Mouse (Mus musculus): ENCODE results near the gene Dlgap1. TPM values are rescaled to one million over a fixed set of nuclear protein-coding genes. Genes with fewer than 3 reads are reported as not detected.

Gene Dlgap1
- total RNA-seq, 2 experiments from 2014 or later, result 0.20 to 0.38 TPM

GRCm38 (mm10) chr17:70173916-70174315 lies 205.0 kb downstream of the Dlgap1 start:
- no peak for DNase-seq

- no peak for DNase-seq
These were observed 222.4 kb downstream of the Dlgap1 start for GRCm38 (mm10) chr17:70191228-70191627.

- no peak for DNase-seq
These were observed 254.0 kb downstream of the Dlgap1 start for GRCm38 (mm10) chr17:70222891-70223290.

- no peak for DNase-seq
These were observed 278.5 kb downstream of the Dlgap1 start for GRCm38 (mm10) chr17:70247342-70247741.

- no peak for DNase-seq
These were observed 279.4 kb downstream of the Dlgap1 start for GRCm38 (mm10) chr17:70248250-70248649.

DNA sequence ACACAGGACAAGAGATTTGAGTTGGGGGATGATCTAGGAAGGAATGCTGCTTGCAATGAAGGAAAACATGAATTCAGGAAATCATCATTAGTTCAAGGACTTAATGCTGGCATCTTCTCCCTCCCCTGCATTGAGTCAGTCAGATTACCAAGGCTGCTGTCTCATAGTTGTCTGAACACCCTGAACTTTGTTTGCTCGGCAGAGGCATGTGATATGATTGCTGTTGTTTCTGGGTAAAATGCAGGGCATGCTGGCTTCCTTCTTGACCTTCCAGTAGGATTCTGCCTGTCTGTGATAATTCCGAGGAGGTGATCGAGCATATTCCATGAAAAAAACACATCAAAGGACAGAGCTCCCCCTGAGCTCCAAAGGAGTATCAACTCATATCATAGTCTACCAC lies 283.6 kb downstream of the Dlgap1 start:
- DNase-seq, result no peak

DNA sequence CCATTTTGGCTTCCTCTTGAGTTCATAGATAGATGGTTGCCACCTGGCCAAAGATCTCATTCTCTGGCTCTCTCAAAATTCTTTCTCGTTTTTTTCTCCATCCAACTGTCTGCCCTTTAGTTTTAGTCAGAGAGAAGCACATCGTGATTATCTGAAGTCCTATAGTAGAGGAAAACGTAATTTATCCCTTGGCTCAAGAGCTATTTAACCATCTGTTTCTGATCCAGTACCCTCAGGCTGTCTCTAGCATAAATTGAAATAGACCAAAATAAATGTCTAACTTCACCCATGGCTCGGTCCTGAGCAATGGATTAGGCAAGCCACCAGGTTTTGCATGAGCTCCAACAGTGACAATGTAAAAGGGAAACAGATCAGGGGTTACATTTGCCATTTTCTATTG lies 287.5 kb downstream of the Dlgap1 start:
- DNase-seq, result no peak

GRCm38 (mm10) chr17:70263156-70263555 lies 294.3 kb downstream of the Dlgap1 start:
- DNase-seq, result no peak

- DNase-seq, result no peak
These were observed 303.3 kb downstream of the Dlgap1 start for GRCm38 (mm10) chr17:70272125-70272524.

DNA sequence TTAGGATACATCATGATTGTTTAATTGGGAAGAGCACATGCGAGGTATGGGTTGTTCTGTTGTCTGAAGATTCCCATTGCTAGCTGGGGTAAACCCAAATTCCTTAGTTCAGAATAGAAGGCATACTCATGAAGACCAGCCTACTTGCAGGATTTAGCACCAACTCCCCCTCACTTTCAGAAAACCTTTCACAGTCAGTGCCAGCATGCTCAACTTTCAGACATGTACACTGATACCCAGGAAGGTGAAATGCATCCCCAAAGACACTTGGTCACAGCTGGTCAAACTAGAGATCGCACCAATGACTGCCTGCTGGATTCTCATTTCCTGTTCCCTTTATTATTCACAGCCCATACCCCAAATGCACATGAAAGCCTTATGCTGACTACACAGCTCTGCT lies 318.8 kb downstream of the Dlgap1 start:
- no peak for DNase-seq

DNA sequence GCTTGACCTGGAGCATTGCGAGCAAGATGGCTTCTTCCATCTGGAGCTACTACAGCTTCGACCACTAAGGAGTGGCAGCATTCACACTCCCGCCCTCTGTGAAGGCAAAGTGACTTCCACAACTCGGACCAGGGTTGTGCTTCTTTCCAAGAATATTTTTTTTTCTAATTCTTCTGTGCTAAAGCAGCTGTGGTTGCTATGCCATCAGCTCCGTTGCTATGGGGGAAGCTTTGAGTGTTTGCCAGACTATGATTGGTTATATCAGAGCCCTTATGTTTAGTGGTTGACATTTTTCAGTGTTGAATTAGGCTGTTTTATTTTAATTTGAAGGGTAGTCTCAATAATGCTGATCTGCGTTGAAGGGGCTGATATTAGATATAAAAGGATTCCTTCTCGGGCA lies 325.2 kb downstream of the Dlgap1 start:
- DNase-seq, result no peak

- DNase-seq, result no peak
These were observed 333.1 kb downstream of the Dlgap1 start for GRCm38 (mm10) chr17:70301941-70302478.

GRCm38 (mm10) chr17:70302656-70303055 lies 333.8 kb downstream of the Dlgap1 start:
- no peak for DNase-seq

- DNase-seq, result no peak
These were observed 336.1 kb downstream of the Dlgap1 start for GRCm38 (mm10) chr17:70305021-70305420.

- DNase-seq, result no peak
These were observed 338.7 kb downstream of the Dlgap1 start for GRCm38 (mm10) chr17:70307418-70308176.

GRCm38 (mm10) chr17:70308364-70309231 lies 339.7 kb downstream of the Dlgap1 start:
- no peak for DNase-seq

DNA sequence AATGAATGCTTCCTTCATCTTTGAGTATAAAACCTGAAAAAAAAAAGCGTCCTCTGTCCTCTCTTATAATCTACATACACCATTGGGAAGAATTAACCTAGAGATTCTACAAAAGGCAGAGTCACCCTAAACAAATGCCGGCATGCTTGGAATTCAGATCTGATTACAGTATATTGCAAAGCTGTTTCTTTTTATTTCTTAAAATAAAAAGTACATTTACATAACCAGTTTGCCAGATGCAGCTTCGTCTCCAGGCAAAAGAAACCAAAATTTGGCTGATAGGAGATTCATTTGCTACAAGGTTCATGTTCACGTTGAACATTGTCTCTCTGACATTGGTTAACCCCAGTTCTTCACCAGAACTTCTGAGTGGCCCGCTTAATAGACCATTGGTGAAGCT lies 347.5 kb downstream of the Dlgap1 start:
- DNase-seq, result no peak

DNA sequence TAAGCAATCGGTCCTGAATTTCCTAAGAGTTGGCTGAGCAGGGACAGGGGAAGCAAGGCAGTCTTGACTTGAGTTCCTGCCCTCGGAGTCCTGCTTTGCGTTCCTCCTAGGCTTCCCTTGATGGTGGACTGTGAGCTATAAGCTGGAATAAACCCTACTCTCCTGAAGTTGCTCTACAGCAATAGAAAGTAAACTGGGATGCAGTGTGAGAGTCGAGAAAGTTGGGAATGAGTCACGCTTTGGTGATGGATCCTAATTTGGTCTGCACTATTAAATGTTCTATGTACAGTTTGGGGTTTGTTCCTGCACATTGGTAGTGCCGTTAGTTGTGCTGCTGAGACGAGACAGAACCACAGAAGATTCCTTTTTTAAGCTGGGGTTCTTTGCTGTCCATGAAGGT lies 348.9 kb downstream of the Dlgap1 start:
- DNase-seq, result no peak

GRCm38 (mm10) chr17:70321976-70322375 lies 353.1 kb downstream of the Dlgap1 start:
- DNase-seq, result no peak

- no peak for DNase-seq
These were observed 364.6 kb downstream of the Dlgap1 start for GRCm38 (mm10) chr17:70333440-70333839.

GRCm38 (mm10) chr17:70334171-70334570 lies 365.3 kb downstream of the Dlgap1 start:
- DNase-seq, result no peak

GRCm38 (mm10) chr17:70339821-70340220 lies 370.9 kb downstream of the Dlgap1 start:
- no peak for DNase-seq

DNA sequence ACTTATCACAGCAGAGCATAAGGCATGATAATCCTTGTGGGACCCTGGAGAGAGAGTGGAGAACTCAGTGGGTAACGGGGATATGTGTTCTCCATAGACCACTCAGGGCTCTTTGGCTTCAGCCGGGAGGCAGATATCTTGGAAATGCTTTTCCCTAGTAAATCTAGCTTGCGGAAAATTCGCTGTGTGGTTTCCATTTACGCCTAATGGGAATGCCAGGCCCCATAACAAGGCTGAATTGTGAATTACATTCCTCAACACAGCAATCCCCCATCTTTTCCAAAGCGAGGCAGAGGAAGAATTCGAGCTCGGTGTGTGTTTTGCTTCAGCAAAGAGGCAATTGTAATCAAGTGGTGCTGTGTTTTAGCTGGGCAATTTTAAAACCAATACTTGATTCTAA lies 372.4 kb downstream of the Dlgap1 start:
- DNase-seq, result no peak

All from gastrocnemius, postnatal 25 days (tissue).